Mouse (Mus musculus): ENCODE measurements around the gene Ric8b. TPM values are rescaled to one million over a fixed set of nuclear protein-coding genes. Genes with fewer than 3 reads are reported as not detected.

Gene Ric8b
- total and polyA plus RNA-seq, 3 experiments = 20.5 to 42.1 (median 36.5) TPM

- no peak for TF ChIP-seq EP300 (IDR thresholded peaks at IDR 0.05; ENCODE audit: insufficient read depth, low read depth, low read length)
- no peak for TF ChIP-seq POLR2A (IDR thresholded peaks at IDR 0.05; ENCODE audit: insufficient read depth, low read depth, low read length)
- no peak for TF ChIP-seq CTCF (IDR thresholded peaks at IDR 0.05)
- intact Hi-C loops (cut with DNase I) = loop anchor here (10.0 kb wide), 1 partner anchor 134 kb away; no protein-coding TSS in a partner anchor
- Histone ChIP-seq H3K79me2 (replicated peaks; ENCODE audit: control insufficient read depth, insufficient read depth, low read length) (no peaks in the 10 kb centered on the region), H3K36me3 (ENCODE audit: control insufficient read depth, insufficient read depth, low read length) (no peaks in the 10 kb centered on the region), H3K27ac (no peak overlapping the region), H3K9ac (ENCODE audit: low read depth, low read length) (no peak overlapping the region), H3K4me3 (no peak overlapping the region), H3K27me3 (ENCODE audit: control insufficient read depth, insufficient read depth, low read length) (no peaks in the 10 kb centered on the region), H3K4me1 (ENCODE audit: control insufficient read depth, insufficient read depth, low read length) (no peaks in the 10 kb centered on the region)
- no peak for DNase-seq
- 83% methylated on average over 1 of the region's 1 CpGs for WGBS
Measured at GRCm38 (mm10) chr10:84910758-84911384, 6.5 kb upstream of the Ric8b start.

DNA sequence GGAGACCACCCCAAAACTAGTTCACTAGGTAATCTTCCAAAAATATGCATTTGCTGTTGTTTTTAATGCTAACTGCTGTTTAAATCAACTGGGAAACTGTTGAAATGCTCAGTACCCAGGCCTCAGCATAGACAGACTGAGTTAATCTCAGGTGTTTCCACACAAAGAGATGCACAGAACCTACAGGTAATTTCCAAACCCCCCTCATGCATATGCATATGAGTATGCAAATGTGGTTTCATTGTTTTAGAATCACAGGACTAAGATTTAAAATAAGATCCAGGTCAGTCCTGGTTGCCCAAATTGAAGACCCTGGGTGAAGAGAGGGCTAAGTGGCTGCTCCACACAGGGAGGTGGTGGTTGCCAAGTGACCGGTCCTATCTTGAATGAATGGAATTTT is 4.3 kb upstream of the Ric8b start:
- no peak overlapping the region for H3K9ac ChIP-seq (ENCODE audit: low read depth, low read length)
- WGBS = 57% methylated on average over 1 of the region's 1 CpGs
- peaks cover under 1% of the 10 kb centered on the region; the same call in 1 of the 2 replicates for H3K36me3 ChIP-seq (ENCODE audit: control insufficient read depth, insufficient read depth, low read length)
- H3K27ac ChIP-seq = no peak overlapping the region
- no peak overlapping the region for H3K4me3 ChIP-seq
- H3K4me1 ChIP-seq (ENCODE audit: control insufficient read depth, insufficient read depth, low read length) = peaks cover 1% of the 10 kb centered on the region; the same call in 1 of the 2 replicates
- no peak for DNase-seq
- TF ChIP-seq EP300 (IDR thresholded peaks at IDR 0.05; ENCODE audit: insufficient read depth, low read depth, low read length) = no peak
- TF ChIP-seq CTCF (IDR thresholded peaks at IDR 0.05) = no peak
- TF ChIP-seq POLR2A (IDR thresholded peaks at IDR 0.05; ENCODE audit: insufficient read depth, low read depth, low read length) = no peak
- peaks cover 1% of the 10 kb centered on the region; the same call in 1 of the 2 replicates for H3K79me2 ChIP-seq (replicated peaks; ENCODE audit: control insufficient read depth, insufficient read depth, low read length)
- intact Hi-C loops (cut with DNase I) = loop anchor here (10.0 kb wide), 1 partner anchor 132 kb away; no protein-coding TSS in a partner anchor
- H3K27me3 ChIP-seq (ENCODE audit: control insufficient read depth, insufficient read depth, low read length) = no peaks in the 10 kb centered on the region

DNA sequence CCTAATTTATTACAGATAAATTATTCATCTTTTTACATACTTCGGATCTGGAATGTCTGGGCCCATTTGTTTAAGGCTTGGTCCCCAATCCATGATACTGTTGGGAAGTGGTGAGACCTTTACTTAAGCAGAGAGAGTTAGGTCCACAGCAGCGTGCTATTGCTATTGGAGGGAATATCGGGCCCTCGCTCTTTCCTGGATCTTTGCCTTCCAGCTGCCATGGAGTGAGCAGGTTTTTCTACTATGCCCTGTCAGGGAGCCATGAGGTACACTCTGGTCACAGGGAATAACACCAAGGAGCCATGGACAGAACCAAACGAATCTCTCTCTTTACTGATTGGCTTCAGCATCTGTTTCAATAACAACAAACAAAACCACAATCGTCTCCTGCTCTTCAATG is 1.9 kb upstream of the Ric8b start:
- H3K36me3 ChIP-seq (ENCODE audit: control insufficient read depth, insufficient read depth, low read length) = peaks cover 12% of the 10 kb centered on the region
- DNase-seq = peak in 1 of 2 experiments; percentile 8
- no peak overlapping the region for H3K4me3 ChIP-seq
- H3K79me2 ChIP-seq (replicated peaks; ENCODE audit: control insufficient read depth, insufficient read depth, low read length) = peaks cover 1% of the 10 kb centered on the region; the same call in 1 of the 2 replicates
- H3K27ac ChIP-seq = no peak overlapping the region
- no peak overlapping the region for H3K9ac ChIP-seq (ENCODE audit: low read depth, low read length)
- intact Hi-C loops (cut with DNase I) = loop anchor here (10.0 kb wide), 1 partner anchor 129 kb away; no protein-coding TSS in a partner anchor
- 86% methylated on average over 6 of the region's 6 CpGs for WGBS
- peaks cover 1% of the 10 kb centered on the region; the same call in 1 of the 2 replicates for H3K4me1 ChIP-seq (ENCODE audit: control insufficient read depth, insufficient read depth, low read length)
- H3K27me3 ChIP-seq (ENCODE audit: control insufficient read depth, insufficient read depth, low read length) = no peaks in the 10 kb centered on the region
- TF ChIP-seq EP300 (IDR thresholded peaks at IDR 0.05; ENCODE audit: insufficient read depth, low read depth, low read length) (no peak), CTCF (IDR thresholded peaks at IDR 0.05) (no peak), POLR2A (IDR thresholded peaks at IDR 0.05; ENCODE audit: insufficient read depth, low read depth, low read length) (no peak)

DNA sequence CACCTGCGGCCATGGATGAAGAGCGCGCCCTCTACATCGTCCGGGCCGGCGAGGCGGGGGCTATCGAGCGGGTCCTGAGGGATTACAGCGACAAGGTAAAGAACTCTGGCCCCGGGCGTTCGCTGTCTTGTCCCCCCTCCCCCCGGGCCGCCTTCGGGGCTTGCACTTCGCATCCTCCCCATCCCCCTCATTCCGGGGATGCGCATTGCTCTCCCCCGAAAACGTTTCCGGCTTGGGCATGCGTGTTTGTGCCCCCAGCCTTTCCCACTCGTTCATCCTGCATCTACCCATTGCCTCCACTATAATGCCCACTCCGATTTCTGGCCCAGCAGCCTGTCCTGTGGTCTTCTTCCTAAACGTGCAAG is 297 bp downstream of the Ric8b start:
- H3K36me3 ChIP-seq (ENCODE audit: control insufficient read depth, insufficient read depth, low read length) = peaks cover 12% of the 10 kb centered on the region
- H3K4me1 ChIP-seq (ENCODE audit: control insufficient read depth, insufficient read depth, low read length) = peaks cover 3% of the 10 kb centered on the region; the same call in 1 of the 2 replicates
- intact Hi-C loops (cut with DNase I) = loop anchor here (2.0 to 10.0 kb wide), 3 partner anchors 51 to 185 kb away; partner anchors contain the start of genes Fhl4 and Tmem263
- H3K4me3 ChIP-seq = peak overlapping the region; percentile 94
- H3K79me2 ChIP-seq (replicated peaks; ENCODE audit: control insufficient read depth, insufficient read depth, low read length) = peaks cover 1% of the 10 kb centered on the region; the same call in 1 of the 2 replicates
- H3K27me3 ChIP-seq (ENCODE audit: control insufficient read depth, insufficient read depth, low read length) = no peaks in the 10 kb centered on the region
- H3K27ac ChIP-seq = peak overlapping the region; percentile 99
- WGBS = under 1% methylated on average over 27 of the region's 27 CpGs
- TF ChIP-seq POLR2A (IDR thresholded peaks at IDR 0.05; ENCODE audit: insufficient read depth, low read depth, low read length) (no peak), CTCF (IDR thresholded peaks at IDR 0.05) (no peak), EP300 (IDR thresholded peaks at IDR 0.05; ENCODE audit: insufficient read depth, low read depth, low read length) (no peak)
- DNase-seq = no peak
- peak overlapping the region; percentile 81 for H3K9ac ChIP-seq (ENCODE audit: low read depth, low read length)

DNA sequence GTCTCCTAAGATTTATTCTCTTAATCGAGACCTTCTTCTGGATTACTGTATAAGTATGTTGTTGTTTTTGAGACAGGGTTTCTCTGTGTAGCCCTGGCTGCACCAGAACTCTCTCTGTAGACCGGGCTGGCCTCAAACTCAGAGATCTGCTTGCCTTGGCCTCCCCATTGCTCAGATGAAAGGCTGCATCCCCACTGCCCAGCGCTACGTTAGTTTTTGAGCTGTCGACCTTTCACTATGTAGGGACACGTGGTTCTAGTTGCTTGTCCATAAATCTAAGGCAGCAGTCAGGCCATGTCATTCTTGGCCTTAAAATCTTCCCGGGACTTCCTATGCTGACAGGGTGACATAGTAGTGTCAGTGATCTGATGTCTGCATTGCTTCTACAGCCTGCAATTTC is 8.9 kb downstream of the Ric8b start:
- 85% methylated on average over 7 of the region's 7 CpGs for WGBS
- H3K79me2 ChIP-seq (replicated peaks; ENCODE audit: control insufficient read depth, insufficient read depth, low read length) = peaks cover 7% of the 10 kb centered on the region
- DNase-seq = no peak
- no peak for TF ChIP-seq EP300 (IDR thresholded peaks at IDR 0.05; ENCODE audit: insufficient read depth, low read depth, low read length)
- TF ChIP-seq POLR2A (IDR thresholded peaks at IDR 0.05; ENCODE audit: insufficient read depth, low read depth, low read length) = no peak
- TF ChIP-seq CTCF (IDR thresholded peaks at IDR 0.05) = no peak
- no peak overlapping the region for H3K9ac ChIP-seq (ENCODE audit: low read depth, low read length)
- no peaks in the 10 kb centered on the region for H3K27me3 ChIP-seq (ENCODE audit: control insufficient read depth, insufficient read depth, low read length)
- peaks cover 12% of the 10 kb centered on the region for H3K4me1 ChIP-seq (ENCODE audit: control insufficient read depth, insufficient read depth, low read length)
- no peak overlapping the region for H3K4me3 ChIP-seq
- intact Hi-C loops (cut with DNase I) = no loop called here
- H3K27ac ChIP-seq = no peak overlapping the region
- peaks cover 10% of the 10 kb centered on the region for H3K36me3 ChIP-seq (ENCODE audit: control insufficient read depth, insufficient read depth, low read length)

GRCm38 (mm10) chr10:84926885-84927284 is 9.5 kb downstream of the Ric8b start:
- intact Hi-C loops (cut with DNase I) = no loop called here

More at GRCm38 (mm10) chr10:84926885-84927284, 9.5 kb downstream of the Ric8b start:
- H3K79me2 ChIP-seq (replicated peaks; ENCODE audit: control insufficient read depth, insufficient read depth, low read length) = peaks cover 9% of the 10 kb centered on the region
- TF ChIP-seq EP300 (IDR thresholded peaks at IDR 0.05; ENCODE audit: insufficient read depth, low read depth, low read length) = no peak
- no peak for TF ChIP-seq CTCF (IDR thresholded peaks at IDR 0.05)
- no peak for TF ChIP-seq POLR2A (IDR thresholded peaks at IDR 0.05; ENCODE audit: insufficient read depth, low read depth, low read length)
- WGBS = 87% methylated on average over 4 of the region's 4 CpGs
- H3K27ac ChIP-seq = no peak overlapping the region
- H3K4me3 ChIP-seq = no peak overlapping the region
- no peak overlapping the region for H3K9ac ChIP-seq (ENCODE audit: low read depth, low read length)
- peaks cover 12% of the 10 kb centered on the region for H3K4me1 ChIP-seq (ENCODE audit: control insufficient read depth, insufficient read depth, low read length)
- no peak for DNase-seq
- peaks cover 10% of the 10 kb centered on the region for H3K36me3 ChIP-seq (ENCODE audit: control insufficient read depth, insufficient read depth, low read length)
- H3K27me3 ChIP-seq (ENCODE audit: control insufficient read depth, insufficient read depth, low read length) = no peaks in the 10 kb centered on the region

Measured in heart, adult 2 months (tissue).